Mouse (Mus musculus): ENCODE results near the gene Gm28048.

Gm28048 gene

DNA sequence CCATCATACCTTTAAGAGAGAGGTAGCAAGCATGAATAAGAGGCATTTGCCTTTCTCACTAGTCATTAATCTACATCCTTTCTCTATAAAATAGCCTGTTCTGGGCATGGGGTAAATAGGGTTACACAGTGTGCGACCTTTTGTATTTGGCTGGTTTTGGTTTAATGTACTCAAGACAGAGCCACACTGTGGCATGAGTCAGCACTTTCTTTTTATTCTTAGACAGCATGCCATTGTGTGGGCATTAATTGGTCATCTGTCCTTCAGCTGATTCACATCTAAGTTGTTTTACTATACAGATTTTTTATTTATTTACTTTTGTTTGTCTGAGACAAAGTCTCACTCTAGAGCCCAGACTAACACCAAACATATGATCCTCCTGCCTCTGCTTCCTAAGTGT, 189.7 kb downstream of the Gm28048 start:
- no peak for DNase-seq

- DNase-seq = no peak
Observed at GRCm38 (mm10) chr11:22791726-22792125, 190.2 kb downstream of the Gm28048 start.

DNA sequence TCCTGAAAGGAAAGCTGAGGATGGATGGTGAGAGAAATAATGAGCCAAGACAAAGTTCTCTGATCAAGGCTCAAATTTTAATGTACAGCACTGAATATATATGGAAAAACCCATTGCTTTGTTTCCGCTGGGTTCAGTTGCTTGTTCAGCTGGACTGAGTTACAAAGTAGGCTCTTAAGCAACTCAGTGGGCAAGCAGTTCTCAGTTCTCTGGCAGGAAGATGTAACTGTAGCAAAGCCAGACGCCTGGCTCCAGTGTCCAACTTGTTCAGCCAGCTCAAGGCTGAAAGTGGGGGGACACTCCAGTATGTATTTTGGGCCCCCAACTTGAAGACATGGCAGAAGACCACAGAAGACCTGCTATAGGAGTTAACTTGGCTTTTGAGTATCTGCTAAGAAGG, 194.1 kb downstream of the Gm28048 start:
- no peak for DNase-seq
